25 mouse cellular contexts compared by ENCODE assay signal in genomic region chr13:95363440-95363839, GRCm38 (mm10).
"Had no signal": no experiment of that assay in that cellular context is flagged by ENCODE, and none has a peak within 500 bp of the region (broad histone marks: within the 10 kb centered on the region; RNA-seq: fewer than 3 reads in every experiment).

No protein-coding gene starts in this region.

- H3K4me3 ChIP-seq: layer of hippocampus, adult 2 months; limb, embryonic 10.5 days; limb, embryonic 13.5 days; liver, embryonic 12.5 days; liver, embryonic 15.5 days; lung, embryonic 15.5 days; megakaryocyte, embryonic 14.5 days; midbrain, embryonic 10.5 days; midbrain, embryonic 13.5 days; myocyte; neural tube, embryonic 13.5 days; stomach, embryonic 15.5 days had no signal

- H3K27me3 ChIP-seq: limb, embryonic 13.5 days; liver, embryonic 12.5 days; liver, embryonic 15.5 days; lung, embryonic 15.5 days; megakaryocyte, embryonic 14.5 days; midbrain, embryonic 13.5 days; neural tube, embryonic 13.5 days; stomach, embryonic 15.5 days had no signal

- H3K4me1 ChIP-seq: limb, embryonic 10.5 days; limb, embryonic 13.5 days; lung, embryonic 15.5 days; midbrain, embryonic 10.5 days; midbrain, embryonic 13.5 days; neural tube, embryonic 13.5 days; stomach, embryonic 15.5 days had no signal

- H3K9me3 ChIP-seq: limb, embryonic 10.5 days; limb, embryonic 13.5 days; liver, embryonic 12.5 days; liver, embryonic 15.5 days; lung, embryonic 15.5 days; megakaryocyte, embryonic 14.5 days; midbrain, embryonic 10.5 days; midbrain, embryonic 13.5 days; neural tube, embryonic 13.5 days; stomach, embryonic 15.5 days had no signal

- DNase-seq: kidney, postnatal 25 days; layer of hippocampus, adult 9-11 months; liver; lung, adult 18-20 months; lung, postnatal 14 days; retina, postnatal 1 day; right cerebral cortex, postnatal 25 days; spleen, adult 18-20 months; thymus, adult 18-20 months; thymus, postnatal 36 days had no signal

- ATAC-seq: liver, embryonic 12.5 days; midbrain, embryonic 13.5 days; midbrain, embryonic 16.5 days had no signal

- H3K27ac ChIP-seq: kidney, postnatal 0 days; layer of hippocampus, adult 2 months; limb, embryonic 10.5 days; limb, embryonic 13.5 days; liver, embryonic 12.5 days; liver, embryonic 15.5 days; lung, embryonic 15.5 days; macrophage; midbrain, embryonic 10.5 days; midbrain, embryonic 13.5 days; neural tube, embryonic 13.5 days; stomach, embryonic 15.5 days had no signal

- H3K9ac ChIP-seq: limb, embryonic 13.5 days; liver, embryonic 12.5 days; liver, embryonic 15.5 days; lung, embryonic 15.5 days; midbrain, embryonic 13.5 days; neural tube, embryonic 13.5 days; stomach, embryonic 15.5 days had no signal

- H3K4me2 ChIP-seq: limb, embryonic 13.5 days; liver, embryonic 12.5 days; liver, embryonic 15.5 days; lung, embryonic 15.5 days; midbrain, embryonic 13.5 days; neural tube, embryonic 13.5 days; stomach, embryonic 15.5 days had no signal
